In the genomic region with DNA sequence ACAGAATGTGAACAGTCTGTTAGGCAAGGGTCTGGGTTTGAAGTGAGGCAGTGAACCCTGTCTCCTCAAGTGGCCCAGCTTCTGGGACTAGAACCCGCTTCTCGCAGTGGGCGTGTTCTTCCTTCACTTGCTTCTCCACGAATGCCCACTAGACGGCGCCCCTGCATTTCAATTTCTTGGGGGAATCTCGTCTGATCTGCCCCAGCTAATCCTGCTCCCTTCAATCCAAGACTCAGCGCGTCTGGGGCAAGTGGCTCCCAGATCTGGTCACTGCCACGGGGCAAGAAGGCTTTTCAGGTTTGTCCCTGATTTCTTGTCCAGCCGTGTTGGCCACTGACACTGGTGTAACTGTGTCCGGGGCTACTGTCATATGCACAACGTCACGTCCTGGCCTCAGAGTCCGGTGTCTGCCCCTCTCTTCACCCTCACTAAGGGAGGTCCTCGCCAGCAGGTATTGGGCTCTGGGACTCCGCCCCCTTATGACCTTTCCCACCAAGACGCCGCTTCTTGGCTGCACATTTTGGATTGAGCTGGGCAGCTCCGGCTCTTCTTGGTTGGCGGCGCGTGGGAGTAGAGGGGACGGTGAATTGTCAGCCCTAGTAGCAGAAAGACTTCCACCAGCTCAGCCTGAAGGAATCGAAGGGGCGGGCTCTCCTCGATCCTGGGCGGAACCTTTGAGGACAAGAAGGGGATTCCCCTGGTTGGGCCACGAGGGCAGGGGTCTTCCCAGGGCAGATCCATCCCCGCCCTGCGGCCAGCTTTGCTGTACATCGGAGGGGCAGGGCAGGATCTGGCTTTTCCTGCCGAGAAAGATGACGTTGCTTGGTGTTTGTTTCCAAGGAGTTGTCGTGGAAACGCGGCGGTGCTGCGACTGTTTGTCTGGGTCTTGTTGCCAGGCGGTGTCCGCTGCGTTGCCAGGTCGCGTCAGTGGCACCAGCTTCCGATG, we compare ENCODE assay signal across 8 mouse cellular contexts. TPM values are rescaled to one million over a fixed set of nuclear protein-coding genes. Genes with fewer than 3 reads are reported as not detected.
DNase-seq lines count a peak whose midpoint lies in the region; ATAC-seq lines count a peak whose summit lies in the region.

Crip1 (plus strand) TSS at position 205 of the 946 bp plus-strand sequence.

- H3K4me2 ChIP-seq in hindbrain, embryonic 11.5 days (replicated peaks; ENCODE audit: low read depth, low read length): peak within 1 kb of the TSS; percentile 12; the same call in 1 of the 2 replicates

- peaks cover 16% of the 10 kb centered on the region for H3K4me1 ChIP-seq in hindbrain, embryonic 11.5 days (replicated peaks; ENCODE audit: control insufficient read depth, insufficient read depth, low read length)

- peak; percentile 92 for DNase-seq in R1 (ENCODE audit: low read depth, low spot score)
- peak; percentile 84 to 92 for DNase-seq in cerebellum, postnatal 14 days
- peak; percentile 82 to 84 for DNase-seq in frontal cortex, postnatal 14 days (ENCODE audit: low spot score in 2 of 2)
- peak; percentile 87 for DNase-seq in hindbrain, embryonic 11.5 days (ENCODE audit: low spot score)
- peak; percentile 86 to 87 for DNase-seq in layer of hippocampus, postnatal 14 days (ENCODE audit: low spot score in 2 of 2)
- peak; percentile 91 for DNase-seq in lung, postnatal 25 days (ENCODE audit: low spot score)
- DNase-seq in ovary, postnatal 36 days (ENCODE audit: low spot score): peak; percentile 84
- DNase-seq in thymus, postnatal 25 days: peak; percentile 93

- H3K36me3 ChIP-seq in hindbrain, embryonic 11.5 days (ENCODE audit: control insufficient read depth, insufficient read depth, low read length): no peaks in the 10 kb centered on the region; the same call in 1 of the 2 replicates

- peak within 1 kb of the TSS; percentile 4; the same call in 1 of the 2 replicates for H3K9ac ChIP-seq in hindbrain, embryonic 11.5 days (ENCODE audit: low read depth, low read length)

- H3K27me3 ChIP-seq in hindbrain, embryonic 11.5 days (ENCODE audit: control insufficient read depth, insufficient read depth, low read length): peaks cover 6% of the 10 kb centered on the region; the same call in 1 of the 2 replicates

- ATAC-seq in hindbrain, embryonic 11.5 days (ENCODE audit: low FRiP score): peak; percentile 33; the same call in 1 of the 2 replicates

- H3K9me3 ChIP-seq in hindbrain, embryonic 11.5 days (ENCODE audit: control insufficient read depth, low read length): no peaks in the 10 kb centered on the region

- WGBS in hindbrain, embryonic 11.5 days: 6% methylated on average over 45 of the region's 45 CpGs

- no peak within 1 kb of the TSS for H3K4me3 ChIP-seq in hindbrain, embryonic 11.5 days (ENCODE audit: low read depth, low read length)

- H3K27ac ChIP-seq in hindbrain, embryonic 11.5 days (ENCODE audit: low read depth, low read length): no peak within 1 kb of the TSS

RNA-seq across cellular contexts. Expression of gene Crip1, which starts in this region (rescaled TPM):
- 76.0 and 84.7 TPM in 2 replicates for polyA plus RNA-seq in hindbrain, embryonic 11.5 days (2014; fragmentation: Nextera tagmentation; extraction: Ambion mirVana)
- 10 to 100 TPM in 1 of 2 experiments, 1 to 10 TPM in 1; 9.2 to 19.5 TPM for total RNA-seq in layer of hippocampus, postnatal 14 days (2021)
